Mouse (Mus musculus): ENCODE data around the gene Kcna10. TPM values are rescaled to one million over a fixed set of nuclear protein-coding genes. Genes with fewer than 3 reads are reported as not detected.

Gene Kcna10
- polyA plus RNA-seq, 1 experiment from 2014 or later: not detected

Other genes with a start within 250 kb of the Kcna10 start
- gene Kcna3, start 146.9 kb upstream of the Kcna10 start, polyA plus RNA-seq (2014; fragmentation: Nextera tagmentation; extraction: Ambion mirVana): 0.58 and 0.99 TPM in 2 replicates
- gene Kcna2, start 81.9 kb upstream of the Kcna10 start, polyA plus RNA-seq (2014; fragmentation: Nextera tagmentation; extraction: Ambion mirVana): 0.03 and 0.05 TPM in 2 replicates
- 0.27 and 0.32 TPM in 2 replicates for gene Cym, start 38.7 kb downstream of the Kcna10 start, polyA plus RNA-seq (2014; fragmentation: Nextera tagmentation; extraction: Ambion mirVana)
- 0.30 TPM in 1 of 2 replicates, not detected in the other for gene A630076J17Rik, start 47.6 kb downstream of the Kcna10 start, polyA plus RNA-seq (2014; fragmentation: Nextera tagmentation; extraction: Ambion mirVana)
- not detected in 2 replicates for gene Prok1, start 56.7 kb downstream of the Kcna10 start, polyA plus RNA-seq (2014; fragmentation: Nextera tagmentation; extraction: Ambion mirVana)
- 182 and 207 TPM in 2 replicates for gene Lamtor5, start 95.8 kb downstream of the Kcna10 start, polyA plus RNA-seq (2014; fragmentation: Nextera tagmentation; extraction: Ambion mirVana)
- gene Slc16a4, start 108.2 kb downstream of the Kcna10 start, polyA plus RNA-seq (2014; fragmentation: Nextera tagmentation; extraction: Ambion mirVana): 2.3 and 3.1 TPM in 2 replicates
- 11.7 and 13.2 TPM in 2 replicates for gene Rbm15, start 150.6 kb downstream of the Kcna10 start, polyA plus RNA-seq (2014; fragmentation: Nextera tagmentation; extraction: Ambion mirVana)